Mouse (Mus musculus) brain, embryonic 14.5 days (tissue): ENCODE measurements at regions not wholly inside any gene's neighbourhood (a gene's known extent, or its start where the extent isn't known, plus 50 kb on each side); places are given as distances from the start of the nearest gene placed in this dataset.

Source experiments
- DNase-seq: peaks from one replicate; pipeline ENCODE4 v3.0.0-alpha.2; 2011; ENCODE audit warnings: low read depth
- CTCF ChIP-seq: fragments of 200-500 bp; IDR thresholded peaks from 2 replicates; pipeline ENCODE4 v1.5.1; 2012; ENCODE audit warnings: inconsistent platforms, mild to moderate bottlenecking, moderate library complexity, borderline replicate concordance; ENCODE audit not compliant: insufficient read depth, insufficient read length; ENCODE audit errors: extremely low read depth
- POLR2A ChIP-seq: fragments of 200-500 bp; IDR thresholded peaks from 2 replicates; pipeline ENCODE4 v1.6.1; 2012; ENCODE audit warnings: mild to moderate bottlenecking, inconsistent platforms, borderline replicate concordance; ENCODE audit not compliant: poor library complexity, insufficient read depth, insufficient read length, severe bottlenecking; ENCODE audit errors: extremely low read depth

GRCm38 (mm10) chr4:125399376-125400112 is 91.0 kb upstream of the Grik3 start:
- peak; percentile 48 for DNase-seq

GRCm38 (mm10) chr4:125397007-125397461 is 93.5 kb upstream of the Grik3 start:
- TF ChIP-seq POLR2A: no peak
- no peak for TF ChIP-seq CTCF
- DNase-seq: no peak

More at GRCm38 (mm10) chr4:125399376-125400112, 91.0 kb upstream of the Grik3 start:
- TF ChIP-seq CTCF: no peak
- no peak for TF ChIP-seq POLR2A

- no peak for DNase-seq
- TF ChIP-seq POLR2A (no peak), CTCF (no peak)
Measured at GRCm38 (mm10) chr4:125391269-125391668, 99.2 kb upstream of the Grik3 start.

GRCm38 (mm10) chr4:125385811-125386210 is 104.7 kb upstream of the Grik3 start:
- TF ChIP-seq CTCF (no peak), POLR2A (no peak)
- no peak for DNase-seq

- peak; percentile 59 for DNase-seq
- TF ChIP-seq POLR2A (no peak), CTCF (no peak)
Measured at GRCm38 (mm10) chr4:125364011-125364410, 126.5 kb upstream of the Grik3 start.

- TF ChIP-seq CTCF: peak; percentile 3; the same call in 1 of the 2 replicates
- no peak for TF ChIP-seq POLR2A
- DNase-seq: peak; percentile 39
Measured at GRCm38 (mm10) chr4:125361611-125362520, 128.6 kb upstream of the Grik3 start.

GRCm38 (mm10) chr4:125358356-125358755 is 132.1 kb upstream of the Grik3 start:
- no peak for DNase-seq
- no peak for TF ChIP-seq CTCF
- no peak for TF ChIP-seq POLR2A

GRCm38 (mm10) chr4:125356441-125356840 is 134.1 kb upstream of the Grik3 start:
- DNase-seq: peak; percentile 85
- TF ChIP-seq CTCF: no peak
- no peak for TF ChIP-seq POLR2A

GRCm38 (mm10) chr4:125354742-125355141 is 135.8 kb upstream of the Grik3 start:
- no peak for TF ChIP-seq POLR2A
- peak; percentile 29; the same call in 1 of the 2 replicates for TF ChIP-seq CTCF
- peak; percentile 80 for DNase-seq

GRCm38 (mm10) chr4:125350056-125350455 is 140.4 kb upstream of the Grik3 start:
- no peak for DNase-seq

GRCm38 (mm10) chr4:125339056-125339455 is 151.4 kb upstream of the Grik3 start:
- TF ChIP-seq CTCF: no peak
- no peak for TF ChIP-seq POLR2A

More at GRCm38 (mm10) chr4:125350056-125350455, 140.4 kb upstream of the Grik3 start:
- TF ChIP-seq POLR2A (no peak), CTCF (no peak)

More at GRCm38 (mm10) chr4:125339056-125339455, 151.4 kb upstream of the Grik3 start:
- no peak for DNase-seq
